Mouse (Mus musculus) neural tube, embryonic 13.5 days (tissue): ENCODE results near the gene Herc6. TPM values are rescaled to one million over a fixed set of nuclear protein-coding genes. Genes with fewer than 3 reads are reported as not detected.

ENCODE experiments used
- ATAC-seq: fragments of 200-750 bp; cut with Nextera tagmentation; 2 replicates; pipeline ENCODE4 v1.8.0; 2017; ENCODE audit warnings: low read depth, mild to moderate bottlenecking, moderate TSS enrichment, moderate library complexity
- H3K27ac ChIP-seq: fragments of 300-500 bp; sonication (generic); replicated peaks from 2 replicates; pipeline ENCODE4 v1.5.1; 2015; ENCODE audit warnings: moderate library complexity, mild to moderate bottlenecking, inconsistent platforms
- H3K27me3 ChIP-seq: fragments of 300-500 bp; sonication (generic); 2 replicates; pipeline ENCODE4 v1.6.1; 2015; ENCODE audit warnings: mild to moderate bottlenecking, inconsistent platforms
- H3K36me3 ChIP-seq: fragments of 300-500 bp; sonication (generic); 2 replicates; pipeline ENCODE4 v1.6.1; 2015; ENCODE audit warnings: mild to moderate bottlenecking, inconsistent platforms
- H3K4me1 ChIP-seq: fragments of 300-500 bp; sonication (generic); replicated peaks from 2 replicates; pipeline ENCODE4 v1.6.1; 2015; ENCODE audit warnings: inconsistent platforms
- H3K4me2 ChIP-seq: fragments of 300-500 bp; sonication (generic); 2 replicates; pipeline ENCODE4 v1.6.1; 2015; ENCODE audit warnings: inconsistent platforms, mild to moderate bottlenecking, moderate library complexity
- H3K4me3 ChIP-seq: fragments of 300-500 bp; sonication (generic); 2 replicates; pipeline ENCODE4 v1.5.1; 2015; ENCODE audit warnings: mild to moderate bottlenecking, inconsistent platforms
- H3K9ac ChIP-seq: fragments of 300-500 bp; sonication (generic); 2 replicates; pipeline ENCODE4 v1.6.1; 2015; ENCODE audit warnings: moderate library complexity, mild to moderate bottlenecking, inconsistent platforms
- H3K9me3 ChIP-seq: fragments of 300-500 bp; sonication (generic); 2 replicates; pipeline ENCODE4 v1.6.1; 2016; ENCODE audit warnings: inconsistent platforms
- WGBS: fragments of 180-500 bp; shearing (Covaris S2); methylation state at CpG from one replicate; pipeline ENCODE4 v1.1.7; 2015; 5-methylcytosine and 5-hydroxymethylcytosine counted together
- polyA plus RNA-seq: library from polyadenylated mRNA; unstranded; fragments of >200 nt; fragmentation: Nextera tagmentation; extraction: Ambion mirVana; gene quantifications from 2 replicates; pipeline ENCODE4 v1.2.1, GENCODE M21; 2015

Gene Herc6
- polyA plus RNA-seq, 1 experiment from 2014 or later = 1.4 TPM

DNA sequence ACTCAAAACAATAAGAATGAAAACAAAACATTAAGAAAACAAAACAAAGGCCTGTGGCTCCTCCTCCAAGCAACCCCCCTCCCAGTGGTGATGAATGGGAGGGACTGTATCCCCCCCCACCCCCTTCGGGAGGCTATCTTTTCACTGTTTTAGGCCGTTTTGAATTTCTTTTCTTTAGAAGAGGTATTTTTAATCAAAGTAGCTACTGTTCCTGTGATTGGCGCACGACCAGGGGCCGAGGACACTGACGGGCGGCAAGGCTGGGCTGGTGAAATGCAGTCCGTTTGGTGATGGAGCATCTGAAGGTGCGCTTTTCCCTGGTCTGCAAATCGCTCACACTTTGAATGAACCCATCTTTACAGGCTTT, 121.6 kb downstream of the Herc6 start, which contains the start of gene Lancl2:
Gene Lancl2, plus strand, starts transcription at position 165 of the 367 bp plus-strand sequence.
- peak within 1 kb of the TSS; percentile 74 for H3K4me2 ChIP-seq
- no peaks in the 10 kb centered on the region for H3K36me3 ChIP-seq
- H3K9ac ChIP-seq = peak within 1 kb of the TSS; percentile 97
- WGBS = 0% methylated on average over 10 of the region's 10 CpGs
- H3K4me3 ChIP-seq = peak within 1 kb of the TSS; percentile 70
- peaks cover 29% of the 10 kb centered on the region for H3K4me1 ChIP-seq
- no peaks in the 10 kb centered on the region for H3K27me3 ChIP-seq
- peak; percentile 48 for ATAC-seq
- H3K9me3 ChIP-seq = no peaks in the 10 kb centered on the region
- H3K27ac ChIP-seq = peak within 1 kb of the TSS; percentile 100

GRCm38 (mm10) chr6:57702743-57703499, 122.1 kb downstream of the Herc6 start:
- ATAC-seq = peak; percentile 99
- Histone ChIP-seq H3K9me3 (no peaks in the 10 kb centered on the region), H3K4me1 (peaks cover 29% of the 10 kb centered on the region), H3K27ac (peak overlapping the region; percentile 100), H3K27me3 (no peaks in the 10 kb centered on the region), H3K4me3 (peak overlapping the region; percentile 70), H3K9ac (peak overlapping the region; percentile 97), H3K36me3 (no peaks in the 10 kb centered on the region), H3K4me2 (peak overlapping the region; percentile 74)
- WGBS = under 1% methylated on average over 59 of the region's 59 CpGs

GRCm38 (mm10) chr6:57703703-57704102, 122.9 kb downstream of the Herc6 start:
- H3K27me3 ChIP-seq = no peaks in the 10 kb centered on the region
- H3K9ac ChIP-seq = peak overlapping the region; percentile 97
- H3K4me1 ChIP-seq = peaks cover 29% of the 10 kb centered on the region
- no peaks in the 10 kb centered on the region for H3K36me3 ChIP-seq
- H3K27ac ChIP-seq = peak overlapping the region; percentile 100
- H3K4me3 ChIP-seq = peak overlapping the region; percentile 70
- no peaks in the 10 kb centered on the region for H3K9me3 ChIP-seq
- peak overlapping the region; percentile 74 for H3K4me2 ChIP-seq
- WGBS = 29% methylated on average over 2 of the region's 2 CpGs
- ATAC-seq = peak; percentile 40

GRCm38 (mm10) chr6:57706721-57707120, 125.9 kb downstream of the Herc6 start:
- 90% methylated on average over 1 of the region's 1 CpGs for WGBS
- Histone ChIP-seq H3K36me3 (no peaks in the 10 kb centered on the region), H3K9ac (no peak overlapping the region), H3K4me2 (no peak overlapping the region), H3K9me3 (no peaks in the 10 kb centered on the region), H3K27me3 (no peaks in the 10 kb centered on the region), H3K4me1 (peaks cover 18% of the 10 kb centered on the region), H3K4me3 (no peak overlapping the region), H3K27ac (no peak overlapping the region)
- no peak for ATAC-seq

- H3K4me3 ChIP-seq = no peak overlapping the region
- H3K9ac ChIP-seq = no peak overlapping the region
- H3K27ac ChIP-seq = no peak overlapping the region
- WGBS = 36% methylated on average over 1 of the region's 1 CpGs
- no peaks in the 10 kb centered on the region for H3K9me3 ChIP-seq
- H3K4me2 ChIP-seq = no peak overlapping the region
- H3K36me3 ChIP-seq = peaks cover 13% of the 10 kb centered on the region
- H3K27me3 ChIP-seq = no peaks in the 10 kb centered on the region
- H3K4me1 ChIP-seq = no peaks in the 10 kb centered on the region
- ATAC-seq = no peak
These were observed 130.9 kb downstream of the Herc6 start for GRCm38 (mm10) chr6:57711726-57712125.

Other genes starting within 250 kb of the Herc6 start
- gene Vmn1r17, start 217.3 kb upstream of the Herc6 start, polyA plus RNA-seq = not detected in 2 replicates
- gene Vmn1r18, start 185.2 kb upstream of the Herc6 start, polyA plus RNA-seq = not detected in 2 replicates
- not detected in 2 replicates for gene Vmn1r19, start 177.2 kb upstream of the Herc6 start, polyA plus RNA-seq
- gene Vmn1r20, start 152.1 kb upstream of the Herc6 start, polyA plus RNA-seq = not detected in 2 replicates
- 6.6 and 7.2 TPM in 2 replicates for gene Ppm1k, start 45.5 kb upstream of the Herc6 start, polyA plus RNA-seq
- gene Pyurf, start 111.1 kb downstream of the Herc6 start, polyA plus RNA-seq = 18.0 and 18.5 TPM in 2 replicates
- 65.9 and 70.3 TPM in 2 replicates for gene Lancl2, start 121.5 kb downstream of the Herc6 start, polyA plus RNA-seq
- gene Vopp1, start 244.2 kb downstream of the Herc6 start, polyA plus RNA-seq = 176 and 185 TPM in 2 replicates